Mouse (Mus musculus): ENCODE results near the gene Zup1.
"Not testable (repeated sequence)": the region's sequence is repeated elsewhere in the genome, so short reads cannot be mapped to it uniquely, and the experiment has no call there.

The Zup1 gene

GRCm38 (mm10) chr10:33950803-33951583 is at the start of gene Zup1:
Zup1 (minus strand) TSS chr10:33951269.
- DNase-seq (ENCODE audit: low spot score), result peak; percentile 70

- no peak for DNase-seq (ENCODE audit: low spot score)
Measured at GRCm38 (mm10) chr10:33998397-33998796, 47.3 kb upstream of the Zup1 start.

- not testable (repeated sequence) for DNase-seq (ENCODE audit: low spot score)
Measured at GRCm38 (mm10) chr10:33996686-33997085, 45.6 kb upstream of the Zup1 start.

GRCm38 (mm10) chr10:33986771-33987170 is 35.7 kb upstream of the Zup1 start:
- DNase-seq (ENCODE audit: low spot score), result peak; percentile 47

- no peak for DNase-seq (ENCODE audit: low spot score)
Measured at GRCm38 (mm10) chr10:33974781-33975494, 23.9 kb upstream of the Zup1 start.

GRCm38 (mm10) chr10:33952509-33952908 is 1.4 kb upstream of the Zup1 start:
- no peak for DNase-seq (ENCODE audit: low spot score)

- DNase-seq (ENCODE audit: low spot score), result no peak
Measured at GRCm38 (mm10) chr10:33946336-33946735, 4.7 kb downstream of the Zup1 start.

GRCm38 (mm10) chr10:33945390-33945789 is 5.7 kb downstream of the Zup1 start:
- DNase-seq (ENCODE audit: low spot score), result no peak

GRCm38 (mm10) chr10:33940702-33941101 is 10.4 kb downstream of the Zup1 start:
- peak; percentile 9 for DNase-seq (ENCODE audit: low spot score)

GRCm38 (mm10) chr10:33905489-33905888 is 45.6 kb downstream of the Zup1 start:
- DNase-seq (ENCODE audit: low spot score), result peak; percentile 3

- DNase-seq (ENCODE audit: low spot score), result peak; percentile 45
Measured at GRCm38 (mm10) chr10:33904530-33905481, 46.3 kb downstream of the Zup1 start, which contains the start of gene Rsph4a. Rsph4a (plus strand) TSS chr10:33905111.

- not testable (repeated sequence) for DNase-seq (ENCODE audit: low spot score)
Measured at GRCm38 (mm10) chr10:33901520-33901919, 49.5 kb downstream of the Zup1 start.

- DNase-seq (ENCODE audit: low spot score), result not testable (repeated sequence)
Measured at GRCm38 (mm10) chr10:33882411-33882810, 68.7 kb downstream of the Zup1 start.

GRCm38 (mm10) chr10:33872672-33873398 is 78.2 kb downstream of the Zup1 start:
- no peak for DNase-seq (ENCODE audit: low spot score)

- DNase-seq (ENCODE audit: low spot score), result no peak
Measured at GRCm38 (mm10) chr10:33870441-33870840, 80.6 kb downstream of the Zup1 start.

Measured in urinary bladder, postnatal 25 days (tissue).